Mouse (Mus musculus): Measurements from ENCODE around the gene Usp37. TPM values are rescaled to one million over a fixed set of nuclear protein-coding genes. Genes with fewer than 3 reads are reported as not detected.
"Not testable (repeated sequence)": the region's sequence is repeated elsewhere in the genome, so short reads cannot be mapped to it uniquely, and the experiment has no call there.

The Usp37 gene
- total RNA-seq, 2 experiments from 2014 or later = 24.3 to 25.3 TPM

DNA sequence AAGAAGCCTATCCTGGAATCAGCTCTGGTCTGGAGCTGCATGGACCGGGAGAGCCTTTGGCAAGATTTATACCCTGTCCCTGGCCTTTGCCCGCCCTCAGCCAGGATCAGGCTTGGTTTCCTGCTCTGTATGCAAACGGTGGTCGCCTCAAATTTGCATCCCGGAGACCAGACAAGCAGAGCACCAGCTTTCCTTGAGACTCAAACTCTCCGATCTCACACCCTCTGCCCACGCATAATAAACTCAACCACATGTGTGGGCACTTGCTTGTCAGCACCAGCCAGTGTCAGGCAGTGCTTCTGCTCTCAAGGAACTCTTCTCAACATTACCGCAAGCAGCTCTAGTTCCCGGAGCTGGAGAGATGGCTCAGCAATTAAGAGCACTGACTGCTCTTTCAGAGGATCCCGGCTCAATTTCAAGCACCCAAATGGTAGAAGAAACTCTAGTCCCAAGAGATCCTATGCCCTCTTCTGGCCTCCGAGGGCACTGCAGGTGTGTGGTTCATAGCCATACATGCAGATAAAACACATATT, 146.1 kb downstream of the Usp37 start:
- DNase-seq (ENCODE audit: low spot score in 2 of 2) = peak; percentile 63 to 69

DNA sequence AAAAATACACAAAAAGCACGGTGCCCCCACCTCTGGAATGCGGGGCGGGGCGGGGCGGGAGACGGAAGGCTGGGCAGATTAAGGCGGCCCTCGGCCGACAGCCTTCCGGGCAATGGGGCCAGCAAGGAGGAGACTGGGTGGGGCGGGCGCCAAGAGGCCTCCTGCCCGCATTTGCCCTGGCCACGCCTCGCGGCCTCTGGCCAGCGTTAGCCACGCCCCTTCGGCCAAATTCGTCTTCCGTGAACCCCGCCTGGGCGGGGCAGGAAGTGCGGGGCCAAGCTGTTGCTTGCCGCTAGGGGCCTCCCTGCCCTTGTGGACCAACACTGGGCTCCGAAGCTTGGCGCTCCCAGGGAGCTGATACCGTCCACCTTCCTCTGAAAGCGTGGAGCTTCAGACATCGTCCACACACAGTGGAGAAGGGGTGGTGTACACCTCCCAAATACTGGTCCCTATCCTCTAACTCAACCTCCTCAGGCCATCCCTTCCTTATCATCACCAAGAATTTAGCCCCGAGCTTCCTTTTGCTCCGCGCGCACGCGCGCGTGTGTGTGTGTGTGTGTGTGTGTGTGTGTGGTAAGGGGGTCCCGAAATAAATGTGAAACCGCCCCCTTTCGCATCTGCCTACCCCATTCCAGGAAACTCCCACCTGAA, 146.7 kb downstream of the Usp37 start:
- DNase-seq (ENCODE audit: low spot score in 2 of 2) = peak; percentile 85

GRCm38 (mm10) chr1:74396456-74397222, 147.4 kb downstream of the Usp37 start:
- not testable (repeated sequence) for DNase-seq (ENCODE audit: low spot score in 2 of 2)

GRCm38 (mm10) chr1:74395290-74395689, 148.8 kb downstream of the Usp37 start:
- no peak for DNase-seq (ENCODE audit: low spot score in 2 of 2)

- no peak for DNase-seq (ENCODE audit: low spot score in 2 of 2)
Observed at GRCm38 (mm10) chr1:74394858-74395257, 149.2 kb downstream of the Usp37 start.

GRCm38 (mm10) chr1:74394311-74394710, 149.8 kb downstream of the Usp37 start:
- no peak for DNase-seq (ENCODE audit: low spot score in 2 of 2)

DNA sequence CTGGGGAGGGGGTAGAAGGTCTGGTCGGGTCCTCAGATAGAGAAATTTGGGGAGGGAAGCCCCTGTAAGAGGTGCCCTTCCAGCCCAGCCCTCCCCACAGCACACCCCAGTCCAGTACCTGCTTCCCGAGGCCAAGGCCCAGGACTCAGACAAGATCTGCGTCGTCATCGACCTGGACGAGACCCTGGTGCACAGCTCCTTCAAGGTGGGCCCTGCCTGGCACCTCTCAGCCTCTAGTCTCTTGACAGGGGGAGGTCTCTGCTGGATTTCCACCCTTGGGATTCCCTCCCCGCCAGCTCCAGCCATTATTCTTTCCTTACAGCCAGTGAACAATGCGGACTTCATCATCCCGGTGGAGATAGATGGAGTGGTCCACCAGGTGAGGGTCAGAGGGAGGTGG, 150.4 kb downstream of the Usp37 start:
- no peak for DNase-seq (ENCODE audit: low spot score in 2 of 2)

DNA sequence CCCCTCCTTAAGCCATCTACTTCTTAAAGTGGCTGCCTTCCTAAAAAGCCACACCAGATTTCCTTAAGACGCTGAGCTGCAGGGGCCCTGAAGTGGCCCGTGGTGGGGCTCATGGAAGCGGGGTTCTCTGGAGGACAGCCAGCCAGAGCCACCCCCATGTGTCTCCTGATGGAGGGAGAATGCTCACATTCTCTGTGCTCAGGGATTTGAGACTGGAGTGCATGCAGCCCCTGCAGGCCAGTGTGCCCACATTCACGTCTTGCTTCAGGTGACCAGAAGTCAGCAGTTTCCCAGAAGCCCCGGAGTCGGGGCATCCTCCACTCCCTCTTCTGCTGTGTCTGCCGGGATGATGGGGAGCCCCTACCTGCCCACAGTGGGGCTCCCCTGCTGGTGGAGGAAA, 151.1 kb downstream of the Usp37 start:
- no peak for DNase-seq (ENCODE audit: low spot score in 2 of 2)

DNA sequence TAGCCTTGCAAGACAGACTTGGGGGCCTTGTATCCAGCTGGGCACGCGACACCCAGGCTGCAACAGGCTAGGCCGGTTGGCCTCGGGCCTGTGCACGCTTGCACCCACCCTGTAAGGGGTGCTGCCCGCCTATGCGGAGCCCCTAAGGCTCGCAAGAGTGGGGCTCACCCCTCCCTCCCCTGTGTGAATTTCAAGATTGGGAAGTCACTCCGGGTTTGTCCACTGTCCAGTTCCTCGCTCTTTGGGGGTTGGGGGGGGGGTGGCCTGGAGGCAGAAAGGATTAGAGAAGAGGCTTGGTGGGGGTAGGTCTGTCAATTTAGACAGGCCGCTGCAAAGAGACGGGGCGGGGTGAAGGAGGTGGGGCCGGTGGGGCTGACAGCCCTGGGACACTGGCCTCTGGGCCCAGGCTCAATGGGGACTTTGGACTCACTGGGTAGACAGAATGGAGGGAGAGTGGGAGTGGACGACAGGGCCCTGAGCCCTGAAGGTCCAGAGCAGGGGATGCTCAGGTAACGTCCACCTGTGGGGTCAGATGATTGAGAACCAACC, 151.6 kb downstream of the Usp37 start:
- DNase-seq (ENCODE audit: low spot score in 2 of 2) = no peak

DNA sequence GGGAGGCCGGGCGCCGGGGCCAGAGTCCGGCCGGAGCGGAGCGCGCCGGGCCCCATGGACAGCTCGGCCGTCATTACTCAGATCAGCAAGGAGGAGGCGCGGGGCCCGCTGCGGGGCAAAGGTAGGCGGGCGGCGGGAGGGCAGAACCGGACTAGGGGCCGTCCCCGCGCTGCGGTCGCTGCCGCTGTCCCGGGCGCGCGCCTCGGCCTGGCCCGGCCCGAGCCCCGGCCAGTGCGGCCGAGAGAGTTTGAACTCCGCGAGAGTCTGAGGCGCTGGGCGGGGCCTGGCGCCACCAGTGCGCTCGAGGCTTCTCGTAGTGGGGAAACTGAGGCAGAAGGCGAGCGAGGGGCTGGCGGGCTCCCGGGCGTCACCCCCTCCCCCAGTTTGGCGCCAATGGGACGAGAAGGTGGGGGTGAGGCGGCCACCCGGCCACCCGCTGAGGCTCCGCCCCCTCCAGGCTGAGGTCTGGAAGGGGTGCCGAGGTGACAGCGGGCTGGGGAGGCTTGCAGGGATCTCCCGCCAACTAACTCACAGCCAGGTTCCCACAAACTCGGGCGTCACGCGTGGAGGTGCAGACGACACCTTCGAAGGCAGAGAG, 152.1 kb downstream of the Usp37 start:
- DNase-seq (ENCODE audit: low spot score in 2 of 2) = peak; percentile 28 to 44

- peak; percentile 96 to 97 for DNase-seq (ENCODE audit: low spot score in 2 of 2)
Observed at GRCm38 (mm10) chr1:74390924-74391748, 152.9 kb downstream of the Usp37 start, which contains the start of gene Ctdsp1. Ctdsp1 (plus strand) TSS chr1:74391509.

DNA sequence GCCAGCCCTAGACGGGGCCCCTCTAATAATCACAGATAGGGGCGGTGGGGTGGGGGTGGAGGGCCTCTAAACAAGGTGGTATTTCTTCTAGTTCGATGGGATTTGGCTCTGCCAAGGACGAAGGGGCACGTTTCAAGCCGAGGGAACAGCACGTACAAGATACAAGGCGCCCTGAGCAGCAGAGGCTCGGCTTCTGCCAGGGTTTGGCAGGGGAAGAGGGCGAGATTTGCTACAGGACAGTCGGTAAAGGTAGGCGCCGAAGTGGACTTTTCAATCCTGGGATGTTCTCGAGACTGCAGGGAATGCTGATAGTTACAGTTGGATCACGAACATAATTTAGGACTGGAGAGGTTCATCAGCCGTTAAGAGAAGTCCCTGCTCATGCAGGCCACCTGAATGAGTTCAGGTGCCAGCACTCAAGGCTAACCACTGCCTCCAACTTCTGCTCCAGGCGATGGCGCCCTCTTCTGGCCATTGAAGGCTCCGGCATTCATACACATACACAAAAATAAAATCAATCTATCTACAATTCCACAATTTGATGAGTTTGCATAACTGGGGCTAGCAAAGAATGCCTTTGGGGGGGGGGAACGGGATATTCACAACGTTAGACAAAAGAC, 153.7 kb downstream of the Usp37 start:
- peak in 1 of 2 experiments; percentile 44 for DNase-seq (ENCODE audit: low spot score in 2 of 2)

GRCm38 (mm10) chr1:74389831-74390286, 154.2 kb downstream of the Usp37 start:
- DNase-seq (ENCODE audit: low spot score in 2 of 2) = no peak

- DNase-seq (ENCODE audit: low spot score in 2 of 2) = no peak
Observed at GRCm38 (mm10) chr1:74388398-74388920, 155.6 kb downstream of the Usp37 start.

DNA sequence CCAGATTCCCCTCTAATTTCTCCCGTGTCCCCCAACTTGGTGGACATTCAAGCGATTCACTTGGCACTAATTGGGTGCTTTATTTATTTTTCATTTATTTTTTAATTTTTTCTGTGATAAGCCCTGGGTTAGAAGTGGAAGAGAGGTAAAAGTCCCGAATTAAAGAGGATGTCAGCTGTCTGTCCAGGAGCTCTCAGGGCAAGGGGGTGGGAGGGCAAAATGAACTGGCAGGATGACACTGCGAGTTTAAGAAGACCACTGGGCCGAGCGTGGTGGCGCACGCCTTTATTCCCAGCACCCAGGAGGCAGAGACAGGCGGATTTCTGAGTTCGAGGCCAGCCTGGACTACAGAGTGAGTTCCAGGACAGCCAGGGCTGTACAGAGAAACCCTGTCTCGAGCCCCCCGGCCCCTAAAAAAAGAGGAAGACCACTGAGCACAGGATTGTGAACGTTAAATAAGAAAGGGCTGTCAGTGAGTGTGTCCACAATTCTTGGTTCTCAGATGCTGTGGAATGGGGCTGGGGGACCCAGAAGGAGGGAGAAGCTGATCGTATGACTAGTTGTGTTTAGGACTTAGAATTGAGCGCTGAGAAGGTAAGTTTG, 156.6 kb downstream of the Usp37 start:
- DNase-seq (ENCODE audit: low spot score in 2 of 2) = no peak

DNA sequence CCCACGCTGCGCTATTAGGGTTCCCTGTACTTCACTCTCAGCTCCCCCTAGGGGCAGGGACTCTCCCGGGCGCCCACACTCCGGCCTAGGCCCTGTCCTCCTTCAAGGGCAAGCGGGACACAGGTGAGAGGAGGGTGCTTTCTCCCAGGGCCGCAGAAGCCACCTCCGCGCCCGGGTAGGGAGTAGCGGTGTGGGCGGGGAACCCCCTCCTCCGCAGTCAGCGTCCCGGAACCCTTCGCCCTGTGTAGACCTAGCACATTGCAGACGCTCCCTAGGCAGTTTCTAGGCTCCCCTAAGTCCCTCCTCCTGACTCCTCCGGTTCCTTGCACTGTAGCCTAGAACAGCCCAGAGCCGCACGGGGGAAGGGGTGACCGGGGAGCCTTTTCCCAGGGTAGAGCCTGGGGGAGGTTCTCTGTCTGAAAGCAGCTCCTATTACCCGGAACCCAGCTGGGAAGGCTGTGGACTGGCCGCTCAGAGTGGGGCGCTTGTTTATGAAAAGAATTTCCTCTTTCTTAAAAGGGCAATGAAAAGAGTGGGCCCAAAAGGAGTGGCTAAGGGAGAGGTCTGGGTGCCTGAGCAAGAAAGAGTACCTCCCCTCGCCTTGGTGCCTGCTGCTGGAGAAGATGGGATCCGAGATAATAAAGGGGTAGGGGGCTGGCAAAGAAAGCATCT, 157.2 kb downstream of the Usp37 start:
- peak; percentile 90 to 92 for DNase-seq (ENCODE audit: low spot score in 2 of 2)

GRCm38 (mm10) chr1:74386363-74386713, 157.7 kb downstream of the Usp37 start:
- no peak for DNase-seq (ENCODE audit: low spot score in 2 of 2)

DNA sequence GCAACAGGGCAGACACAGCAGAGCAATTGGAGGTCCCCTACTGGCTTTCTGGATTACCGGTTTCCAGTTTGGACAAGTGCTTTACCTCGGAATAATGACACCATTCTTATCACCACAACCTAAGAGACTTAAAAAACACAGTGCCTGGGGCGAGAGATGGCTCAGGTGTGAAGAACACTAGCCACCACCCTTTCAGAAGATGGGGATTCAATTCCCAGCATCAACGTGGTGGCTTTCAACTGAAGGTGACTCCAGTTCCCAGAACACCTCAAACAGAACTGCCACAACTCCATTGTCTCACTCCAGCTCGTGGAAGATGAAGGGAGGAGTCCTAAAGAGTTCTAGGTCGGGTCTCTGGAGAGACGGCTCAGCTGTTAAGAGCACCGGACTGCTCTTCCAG, 158.6 kb downstream of the Usp37 start:
- DNase-seq (ENCODE audit: low spot score in 2 of 2) = no peak

Measured in left cerebral cortex, adult 18-20 months (tissue).